Mouse (Mus musculus): ENCODE results near the gene Col24a1.

DNA sequence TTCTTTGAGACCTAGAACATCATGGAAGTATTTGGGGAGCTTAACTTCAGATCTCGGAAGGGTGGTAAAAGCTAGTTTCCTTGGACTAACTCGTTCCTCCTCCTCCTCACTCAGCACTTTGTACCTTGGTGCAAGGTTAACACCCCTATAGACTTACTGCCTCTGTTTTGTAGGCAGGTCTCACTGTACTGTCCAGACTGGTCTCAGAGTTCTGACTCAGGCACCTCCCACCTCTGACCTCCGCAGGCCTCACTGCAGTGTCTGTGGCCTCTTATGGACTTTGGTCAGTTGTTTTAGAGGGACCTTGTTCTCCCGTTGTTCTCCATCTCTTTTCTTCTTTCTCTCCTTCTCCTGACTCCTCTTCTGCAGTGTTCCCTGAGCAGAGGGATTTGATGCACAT lies 290.8 kb downstream of the Col24a1 start:
- TF ChIP-seq POLR2A (IDR thresholded peaks at IDR 0.05; ENCODE audit: extremely low read depth, insufficient read depth, low read length) (no peak), CTCF (IDR thresholded peaks at IDR 0.05; ENCODE audit: extremely low read depth, insufficient read depth, low read length) (no peak)
